Mouse (Mus musculus) MN1 (cell line): ENCODE data around the gene Tspan32.

Source experiments
- DNase-seq: peaks from one replicate; pipeline ENCODE4 v3.0.0-alpha.2; 2016; ENCODE audit warnings: low spot score

Tspan32 gene

GRCm38 (mm10) chr7:143007599-143008369, 2.9 kb downstream of the Tspan32 start:
- DNase-seq = peak; percentile 94

GRCm38 (mm10) chr7:143008370-143008926, 3.6 kb downstream of the Tspan32 start:
- peak; percentile 73 for DNase-seq

GRCm38 (mm10) chr7:143008996-143009665, 4.3 kb downstream of the Tspan32 start:
- peak; percentile 52 for DNase-seq

- no peak for DNase-seq
Measured at GRCm38 (mm10) chr7:143009996-143010395, 5.2 kb downstream of the Tspan32 start.

- no peak for DNase-seq
Measured at GRCm38 (mm10) chr7:143011226-143011625, 6.4 kb downstream of the Tspan32 start.

- peak; percentile 67 for DNase-seq
Measured at GRCm38 (mm10) chr7:143012230-143012875, 7.5 kb downstream of the Tspan32 start.

- DNase-seq = peak; percentile 87
Measured at GRCm38 (mm10) chr7:143013420-143014178, 8.8 kb downstream of the Tspan32 start.

GRCm38 (mm10) chr7:143014862-143015659, 10.2 kb downstream of the Tspan32 start:
- DNase-seq = peak; percentile 24

GRCm38 (mm10) chr7:143015755-143016423, 11.0 kb downstream of the Tspan32 start:
- peak; percentile 75 for DNase-seq

- DNase-seq = no peak
Measured at GRCm38 (mm10) chr7:143016424-143017142, 11.7 kb downstream of the Tspan32 start.

GRCm38 (mm10) chr7:143017181-143017580, 12.3 kb downstream of the Tspan32 start:
- DNase-seq = no peak

- DNase-seq = no peak
Measured at GRCm38 (mm10) chr7:143020040-143020439, 15.2 kb downstream of the Tspan32 start.

- DNase-seq = no peak
Measured at GRCm38 (mm10) chr7:143020764-143021163, 15.9 kb downstream of the Tspan32 start.

- no peak for DNase-seq
Measured at GRCm38 (mm10) chr7:143021356-143022164, 16.7 kb downstream of the Tspan32 start.

GRCm38 (mm10) chr7:143023499-143023898, 18.7 kb downstream of the Tspan32 start:
- DNase-seq = no peak

- DNase-seq = no peak
Measured at GRCm38 (mm10) chr7:143024293-143024692, 19.4 kb downstream of the Tspan32 start.

GRCm38 (mm10) chr7:143025496-143025895, 20.6 kb downstream of the Tspan32 start:
- DNase-seq = no peak

- DNase-seq = no peak
Measured at GRCm38 (mm10) chr7:143027196-143027595, 22.4 kb downstream of the Tspan32 start.

- no peak for DNase-seq
Measured at GRCm38 (mm10) chr7:143031816-143032215, 27.0 kb downstream of the Tspan32 start.
